Mouse (Mus musculus) layer of hippocampus, postnatal 25 days (tissue): ENCODE results near the gene Spg7. TPM values are rescaled to one million over a fixed set of nuclear protein-coding genes. Genes with fewer than 3 reads are reported as not detected.
"Not testable (repeated sequence)": the region's sequence is repeated elsewhere in the genome, so short reads cannot be mapped to it uniquely, and the experiment has no call there.

Experiments
- DNase-seq, 2 experiments: peaks; one replicate each; pipeline ENCODE4 v3.0.0; 2022; ENCODE audit warnings: mixed read lengths in 2 of 2, low spot score in 1 of 2; ENCODE audit errors: extremely low spot score in 1 of 2
- total RNA-seq, 2 experiments: library from RNA; stranded (reverse); gene quantifications; 2 replicates each; pipeline ENCODE4 v1.2.3; 2021

The Spg7 gene
- total RNA-seq, 2 experiments from 2014 or later, result 54.5 to 72.1 TPM

- DNase-seq, result no peak
Observed at GRCm38 (mm10) chr8:123040110-123040650, 22.6 kb upstream of the Spg7 start.

- DNase-seq, result peak; percentile 35 to 46
Observed at GRCm38 (mm10) chr8:123041008-123041773, 21.6 kb upstream of the Spg7 start.

DNA sequence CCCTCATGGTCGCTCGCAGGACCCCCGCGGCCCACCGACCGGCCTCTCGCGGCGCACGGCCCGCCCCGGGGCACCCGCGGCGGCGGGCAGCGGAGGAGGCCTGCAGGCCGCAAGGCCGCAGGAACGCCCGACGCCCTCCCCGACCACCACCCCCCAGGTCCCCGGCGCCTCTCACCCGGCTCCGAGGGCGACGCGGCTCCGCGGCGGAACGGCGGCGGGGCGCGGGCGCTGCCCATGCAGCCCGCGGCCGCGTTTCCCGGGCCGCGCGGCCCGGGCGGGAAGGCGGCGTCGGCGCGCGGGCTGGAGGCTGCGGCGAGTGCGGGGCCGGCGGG lies 21.0 kb upstream of the Spg7 start:
- DNase-seq, result peak in 1 of 2 experiments; percentile 33

- peak; percentile 96 to 99 for DNase-seq
Observed at GRCm38 (mm10) chr8:123042158-123042973, 20.4 kb upstream of the Spg7 start, which contains the start of gene Ankrd11. TSS of gene Ankrd11 (minus strand) at chr8:123042277.

GRCm38 (mm10) chr8:123042974-123043625 lies 19.6 kb upstream of the Spg7 start:
- no peak for DNase-seq

GRCm38 (mm10) chr8:123043941-123044340 lies 18.8 kb upstream of the Spg7 start:
- no peak for DNase-seq

DNA sequence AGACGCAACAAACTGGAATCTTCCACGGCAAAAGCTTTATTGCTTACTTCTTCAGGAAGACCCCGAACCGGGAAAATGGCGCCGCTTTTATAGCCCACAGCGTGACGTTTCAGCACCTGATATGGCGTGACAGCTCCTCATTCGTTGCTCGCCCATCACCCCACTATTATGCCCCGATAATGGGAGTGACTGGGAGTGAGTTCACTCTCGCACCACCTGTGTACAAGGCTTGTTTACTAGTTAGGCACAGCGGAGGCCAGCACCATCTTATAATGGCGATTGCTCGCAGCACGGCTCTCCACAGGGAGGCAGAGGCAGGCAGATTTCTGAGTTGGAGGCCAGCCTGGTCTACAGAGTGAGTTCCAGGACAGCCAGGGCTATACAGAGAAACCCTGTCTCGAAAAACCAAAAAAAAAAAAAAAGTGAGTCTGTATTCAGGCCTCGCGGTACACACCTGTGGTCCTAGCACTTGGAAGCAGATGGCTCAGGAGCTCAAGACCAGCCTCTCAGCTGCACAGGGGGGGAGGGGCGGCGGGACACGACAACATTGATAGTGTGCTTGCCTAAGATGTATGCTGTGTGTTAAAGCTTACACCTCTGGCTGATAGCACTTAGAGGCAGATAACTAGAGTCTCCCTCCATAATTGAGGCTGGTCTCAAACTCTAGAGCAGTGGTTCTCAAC lies 17.9 kb upstream of the Spg7 start:
- not testable (repeated sequence) for DNase-seq

DNA sequence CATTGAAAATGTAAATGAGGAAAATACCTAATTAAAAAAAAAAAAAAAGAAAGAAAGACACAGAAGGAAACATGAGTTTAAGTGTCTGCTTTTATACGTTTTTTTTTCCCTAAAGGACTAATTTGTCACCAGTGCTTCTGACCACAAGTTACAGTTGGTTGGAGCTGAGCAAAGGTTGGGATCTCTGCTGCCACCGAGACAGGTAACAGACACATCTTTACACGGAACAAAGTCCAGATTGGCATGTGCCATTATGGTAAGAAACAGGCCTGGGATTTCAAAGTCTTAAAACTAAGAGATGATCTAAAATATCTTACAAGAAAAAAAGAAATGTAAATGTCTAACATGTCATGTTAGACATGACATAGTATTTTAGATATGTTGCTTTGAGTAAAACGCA lies 16.0 kb upstream of the Spg7 start:
- DNase-seq, result no peak

DNA sequence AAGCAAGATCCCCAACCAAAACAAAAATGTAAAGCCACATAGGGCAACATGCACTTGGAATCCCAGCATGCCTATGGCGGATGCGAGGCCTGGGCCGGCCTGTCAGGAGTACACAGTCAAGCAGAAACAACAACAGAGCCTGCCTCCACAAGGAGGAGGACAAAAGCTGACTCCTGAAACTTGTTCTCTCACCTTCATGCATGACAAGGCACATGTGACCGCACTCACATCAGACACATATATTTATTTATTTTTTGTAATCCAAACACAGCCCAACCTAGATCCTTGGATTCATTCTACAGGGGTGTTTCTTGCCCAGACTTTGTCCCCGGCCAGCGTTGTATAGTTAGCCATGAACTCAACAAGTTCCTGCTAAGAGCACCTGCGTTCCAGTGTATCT lies 14.9 kb upstream of the Spg7 start:
- DNase-seq, result no peak

- no peak for DNase-seq
Observed at GRCm38 (mm10) chr8:123048402-123048801, 14.3 kb upstream of the Spg7 start.

- no peak for DNase-seq
Observed at GRCm38 (mm10) chr8:123051458-123051857, 11.3 kb upstream of the Spg7 start.

DNA sequence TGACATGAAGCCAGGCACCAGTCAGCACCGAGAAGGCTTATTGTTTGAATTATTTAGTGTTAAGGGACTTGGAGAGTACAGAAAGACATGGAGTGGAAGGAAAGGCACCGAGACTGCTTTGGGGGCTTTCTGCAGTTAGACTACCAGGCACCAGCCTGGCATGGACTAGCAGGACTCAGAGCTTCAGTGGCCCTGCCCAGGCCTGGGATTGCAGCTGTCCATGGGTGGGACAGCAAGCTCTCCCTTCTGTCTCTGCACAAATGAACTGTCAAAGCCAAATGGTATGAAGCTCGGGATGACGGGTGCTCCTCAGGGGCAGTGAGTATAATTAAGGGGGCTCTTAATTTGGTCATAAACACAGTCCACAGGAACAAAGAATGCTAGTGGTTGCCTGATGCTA lies 1.3 kb downstream of the Spg7 start:
- DNase-seq, result no peak

- no peak for DNase-seq
Observed at GRCm38 (mm10) chr8:123064809-123065213, 2.1 kb downstream of the Spg7 start.

DNA sequence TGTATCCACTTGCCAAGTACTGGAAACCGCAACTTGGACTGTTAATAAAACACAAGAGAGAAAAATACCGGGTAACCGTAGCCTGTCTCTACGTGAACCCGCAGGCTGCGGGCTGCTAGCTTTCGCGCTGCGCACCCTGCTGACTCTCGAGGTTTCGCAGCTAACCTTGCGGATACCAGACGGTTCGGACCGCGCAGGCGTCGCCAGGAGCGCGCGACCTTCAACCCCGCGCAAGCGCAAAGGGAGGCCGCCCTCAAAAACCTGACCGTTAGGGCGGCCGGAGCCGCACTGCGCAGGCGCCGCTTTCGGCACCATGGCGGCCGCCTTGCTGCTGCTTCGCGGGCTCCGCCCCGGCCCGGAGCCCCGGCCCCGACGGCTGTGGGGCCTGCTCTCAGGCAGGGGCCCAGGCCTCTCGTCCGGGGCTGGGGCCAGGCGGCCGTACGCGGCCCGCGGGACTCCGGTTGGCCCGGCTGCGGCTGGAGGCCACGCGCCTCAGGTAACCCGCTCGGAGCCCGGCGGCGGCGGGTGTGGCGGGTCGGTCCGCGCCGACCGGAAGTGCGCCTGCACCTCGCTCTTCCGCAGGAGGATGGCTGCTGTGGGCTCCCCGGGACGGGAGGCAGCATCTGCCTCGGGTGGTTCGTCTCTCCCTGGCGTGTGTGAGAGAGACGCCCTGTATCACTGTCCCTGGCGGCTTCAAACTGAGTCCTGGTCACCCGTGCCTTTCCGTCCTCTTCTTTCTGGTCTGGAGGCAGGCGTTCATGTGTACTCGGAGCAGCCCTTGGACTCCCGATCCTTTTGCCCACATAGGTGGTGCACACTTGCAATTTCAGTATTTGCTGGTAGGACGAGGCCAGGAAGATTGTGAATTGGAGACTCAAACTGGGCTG lies 2.7 kb downstream of the Spg7 start:
- DNase-seq, result peak; percentile 90 to 92

DNA sequence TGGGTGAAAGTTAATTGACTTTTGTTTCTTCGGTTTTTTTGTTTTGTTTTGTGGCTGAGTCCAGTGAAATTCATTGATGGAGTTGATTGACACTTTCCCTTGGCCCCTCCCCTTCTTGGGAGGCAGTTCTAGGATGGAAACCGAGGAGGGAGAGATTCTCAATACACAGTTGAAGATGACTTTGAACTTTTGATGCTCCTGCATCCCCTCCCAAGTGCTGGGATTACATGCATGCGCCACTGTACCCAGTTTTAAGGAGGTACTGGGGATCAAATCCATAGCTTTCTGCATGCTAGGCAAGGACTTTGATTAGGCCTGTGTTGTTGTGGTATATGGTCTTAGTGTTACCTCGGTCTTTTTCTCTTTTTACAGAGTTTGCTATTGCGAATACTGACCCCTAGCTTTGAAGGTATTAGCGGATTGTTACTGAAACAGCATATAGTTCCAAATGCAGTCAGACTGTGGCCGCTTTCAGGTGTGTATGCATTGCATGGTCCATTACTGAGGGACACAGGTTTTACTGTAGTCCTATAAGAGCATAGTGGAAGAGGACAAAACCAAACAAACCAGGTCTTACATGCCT lies 3.5 kb downstream of the Spg7 start:
- DNase-seq, result no peak

- no peak for DNase-seq
Observed at GRCm38 (mm10) chr8:123071176-123071575, 8.4 kb downstream of the Spg7 start.

GRCm38 (mm10) chr8:123077213-123077612 lies 14.5 kb downstream of the Spg7 start:
- DNase-seq, result no peak

DNA sequence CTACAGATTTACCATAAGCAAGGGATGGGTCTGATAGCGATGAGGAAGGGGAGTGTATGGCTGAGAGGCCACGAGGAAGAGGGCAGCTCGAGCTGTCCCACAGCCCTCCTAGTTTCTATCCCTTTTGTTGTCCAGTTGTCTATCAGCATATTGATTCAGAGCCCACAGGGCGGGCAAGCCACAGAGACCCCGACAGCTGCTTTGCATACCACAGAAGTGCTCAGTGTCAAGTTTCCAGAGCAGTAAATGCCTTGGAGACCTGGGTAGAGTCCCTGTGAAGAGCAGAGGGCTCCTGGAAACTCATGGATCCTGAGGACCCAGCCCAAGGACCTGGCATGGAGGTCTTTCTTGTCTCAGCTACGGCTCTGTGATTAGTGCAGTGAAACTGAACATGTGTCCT lies 20.3 kb downstream of the Spg7 start:
- no peak for DNase-seq

DNA sequence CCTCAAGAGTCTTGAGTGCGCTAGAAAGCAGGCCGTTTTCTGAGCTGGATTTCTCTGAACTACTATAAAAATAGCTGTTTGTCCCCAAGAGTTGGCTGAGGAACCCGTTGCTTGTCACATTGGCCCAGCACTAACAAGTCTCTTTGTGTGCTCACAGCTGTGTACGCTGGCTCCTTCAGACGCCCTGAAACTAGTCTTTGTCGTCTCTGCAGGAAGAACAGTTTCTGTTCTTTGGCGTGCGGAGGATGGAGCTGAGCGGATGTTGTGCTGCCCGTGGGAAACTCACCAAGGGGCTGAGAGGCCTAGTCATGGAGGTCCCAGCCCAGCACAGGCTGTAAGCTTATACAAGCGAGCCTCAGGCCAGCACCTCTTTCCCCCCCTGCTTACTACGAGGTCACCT lies 20.9 kb downstream of the Spg7 start:
- DNase-seq, result no peak
